Mouse (Mus musculus): Measurements from ENCODE around the gene Nr2f2. TPM values are rescaled to one million over a fixed set of nuclear protein-coding genes. Genes with fewer than 3 reads are reported as not detected.

The Nr2f2 gene
- polyA plus RNA-seq, 1 experiment from 2014 or later, result 12.3 TPM

DNA sequence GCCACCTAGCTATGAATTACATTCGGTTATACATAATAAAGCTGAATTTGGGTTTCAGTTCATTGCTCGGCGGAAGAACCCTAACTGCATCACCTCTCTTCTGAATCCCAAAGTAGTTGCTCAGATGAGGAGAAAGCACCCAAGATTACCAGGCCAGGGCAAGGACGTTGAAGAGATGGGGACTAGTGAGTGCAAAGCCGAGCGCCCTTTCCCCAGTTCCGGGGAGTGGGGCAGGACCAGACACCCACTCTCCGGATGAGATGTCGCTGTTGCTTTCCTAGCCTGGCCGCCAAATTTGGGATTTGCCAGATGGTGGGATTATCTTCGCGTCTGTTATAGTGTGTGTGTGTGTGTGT, 36.4 kb downstream of the Nr2f2 start:
- ATAC-seq (no peak), DNase-seq (peak; percentile 13)
- Histone ChIP-seq H3K4me2 (ENCODE audit: low read depth, low read length) (no peak overlapping the region), H3K27me3 (ENCODE audit: insufficient read depth, low read length) (peaks cover 78% of the 10 kb centered on the region), H3K9ac (replicated peaks) (no peak overlapping the region), H3K27ac (ENCODE audit: low read depth) (no peak overlapping the region), H3K4me1 (ENCODE audit: insufficient read depth) (peaks cover 9% of the 10 kb centered on the region; the same call in 1 of the 2 replicates), H3K36me3 (replicated peaks; ENCODE audit: insufficient read depth, low read length) (no peaks in the 10 kb centered on the region), H3K4me3 (ENCODE audit: low read depth, low read length) (no peak overlapping the region), H3K9me3 (ENCODE audit: low read length) (no peaks in the 10 kb centered on the region)
- TF ChIP-seq EP300 (IDR thresholded peaks at IDR 0.05; ENCODE audit: low read depth) (no peak), CTCF (IDR thresholded peaks at IDR 0.05; ENCODE audit: low read depth) (no peak)
- WGBS (ENCODE audit: insufficient replicate concordance), result 8% methylated on average over 12 of the region's 12 CpGs

GRCm38 (mm10) chr7:70329521-70330206, 36.9 kb downstream of the Nr2f2 start:
- Histone ChIP-seq H3K27me3 (ENCODE audit: insufficient read depth, low read length) (peaks cover 76% of the 10 kb centered on the region), H3K36me3 (replicated peaks; ENCODE audit: insufficient read depth, low read length) (no peaks in the 10 kb centered on the region), H3K9ac (replicated peaks) (no peak overlapping the region), H3K9me3 (ENCODE audit: low read length) (no peaks in the 10 kb centered on the region), H3K4me1 (ENCODE audit: insufficient read depth) (peaks cover 9% of the 10 kb centered on the region; the same call in 1 of the 2 replicates), H3K4me3 (ENCODE audit: low read depth, low read length) (no peak overlapping the region), H3K4me2 (ENCODE audit: low read depth, low read length) (no peak overlapping the region), H3K27ac (ENCODE audit: low read depth) (no peak overlapping the region)
- 16% methylated on average over 19 of the region's 19 CpGs for WGBS (ENCODE audit: insufficient replicate concordance)
- ATAC-seq, result no peak
- DNase-seq, result no peak
- TF ChIP-seq EP300 (IDR thresholded peaks at IDR 0.05; ENCODE audit: low read depth) (no peak), CTCF (IDR thresholded peaks at IDR 0.05; ENCODE audit: low read depth) (no peak)

GRCm38 (mm10) chr7:70329037-70329516, 37.5 kb downstream of the Nr2f2 start:
- H3K4me3 ChIP-seq (ENCODE audit: low read depth, low read length), result no peak overlapping the region
- TF ChIP-seq CTCF (IDR thresholded peaks at IDR 0.05; ENCODE audit: low read depth) (no peak), EP300 (IDR thresholded peaks at IDR 0.05; ENCODE audit: low read depth) (no peak)
- H3K4me1 ChIP-seq (ENCODE audit: insufficient read depth), result 0 out of 2 replicates have a peak, but pooled peaks cover 9% of the 10 kb centered on the region
- DNase-seq (no peak), ATAC-seq (no peak)
- no peak overlapping the region for H3K4me2 ChIP-seq (ENCODE audit: low read depth, low read length)
- no peak overlapping the region for H3K9ac ChIP-seq (replicated peaks)
- no peaks in the 10 kb centered on the region for H3K36me3 ChIP-seq (replicated peaks; ENCODE audit: insufficient read depth, low read length)
- H3K9me3 ChIP-seq (ENCODE audit: low read length), result no peaks in the 10 kb centered on the region
- H3K27ac ChIP-seq (ENCODE audit: low read depth), result no peak overlapping the region
- WGBS (ENCODE audit: insufficient replicate concordance), result 13% methylated on average over 6 of the region's 6 CpGs
- H3K27me3 ChIP-seq (ENCODE audit: insufficient read depth, low read length), result peaks cover 77% of the 10 kb centered on the region

DNA sequence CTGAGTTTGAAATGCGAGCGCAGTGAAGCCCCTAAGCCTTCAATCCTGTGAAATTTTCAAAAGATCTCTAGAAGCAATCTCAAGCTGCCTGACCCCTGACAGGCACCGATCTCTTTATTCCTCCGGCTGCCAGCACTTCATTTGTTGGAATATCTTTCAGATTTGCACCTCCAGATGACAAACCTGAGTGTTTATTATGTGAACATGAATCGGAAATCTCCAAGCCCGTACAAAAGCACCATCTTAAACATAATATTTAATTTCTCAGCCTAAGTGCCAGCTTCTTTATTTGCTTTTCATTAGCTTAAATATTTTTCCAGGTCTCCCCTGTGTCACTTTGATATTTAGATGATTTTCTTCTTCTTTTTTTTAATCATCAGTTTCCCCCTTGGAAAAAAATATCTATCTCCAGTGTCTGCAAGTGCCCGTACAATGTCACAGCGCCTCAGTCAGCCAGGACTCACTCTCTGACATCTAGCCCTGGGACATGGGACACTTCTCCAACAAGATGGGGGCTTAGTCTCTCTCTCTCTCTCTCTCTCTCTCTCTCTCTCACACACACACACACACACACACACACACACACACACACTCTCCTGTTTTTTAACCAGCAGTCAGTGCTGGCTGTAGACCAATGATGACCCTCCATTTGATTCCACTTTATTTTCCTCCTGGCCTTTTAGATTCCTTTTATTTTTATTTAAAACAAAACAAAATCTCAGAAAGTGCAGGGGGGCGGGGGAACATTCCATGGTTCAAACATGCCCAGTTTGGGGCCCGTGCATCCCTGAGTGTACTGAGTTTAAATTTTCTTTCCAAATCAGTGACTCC, 38.1 kb downstream of the Nr2f2 start:
- 0 out of 2 replicates have a peak, but pooled peaks cover 9% of the 10 kb centered on the region for H3K4me1 ChIP-seq (ENCODE audit: insufficient read depth)
- H3K9ac ChIP-seq (replicated peaks), result no peak overlapping the region
- no peaks in the 10 kb centered on the region for H3K36me3 ChIP-seq (replicated peaks; ENCODE audit: insufficient read depth, low read length)
- H3K9me3 ChIP-seq (ENCODE audit: low read length), result no peaks in the 10 kb centered on the region
- 12% methylated on average over 10 of the region's 10 CpGs for WGBS (ENCODE audit: insufficient replicate concordance)
- TF ChIP-seq EP300 (IDR thresholded peaks at IDR 0.05; ENCODE audit: low read depth) (no peak), CTCF (IDR thresholded peaks at IDR 0.05; ENCODE audit: low read depth) (no peak)
- H3K4me2 ChIP-seq (ENCODE audit: low read depth, low read length), result no peak overlapping the region
- H3K4me3 ChIP-seq (ENCODE audit: low read depth, low read length), result no peak overlapping the region
- ATAC-seq, result no peak
- H3K27me3 ChIP-seq (ENCODE audit: insufficient read depth, low read length), result peaks cover 78% of the 10 kb centered on the region
- H3K27ac ChIP-seq (ENCODE audit: low read depth), result no peak overlapping the region
- no peak for DNase-seq

- WGBS (ENCODE audit: insufficient replicate concordance), result 11% methylated on average over 2 of the region's 2 CpGs
- ATAC-seq, result no peak
These were observed 39.3 kb downstream of the Nr2f2 start for GRCm38 (mm10) chr7:70327191-70327590.

More at GRCm38 (mm10) chr7:70327191-70327590, 39.3 kb downstream of the Nr2f2 start:
- Histone ChIP-seq H3K9me3 (ENCODE audit: low read length) (no peaks in the 10 kb centered on the region), H3K9ac (replicated peaks) (no peak overlapping the region), H3K36me3 (replicated peaks; ENCODE audit: insufficient read depth, low read length) (no peaks in the 10 kb centered on the region), H3K4me2 (ENCODE audit: low read depth, low read length) (no peak overlapping the region), H3K4me1 (ENCODE audit: insufficient read depth) (0 out of 2 replicates have a peak, but pooled peaks cover 9% of the 10 kb centered on the region), H3K27me3 (ENCODE audit: insufficient read depth, low read length) (peaks cover 72% of the 10 kb centered on the region), H3K27ac (ENCODE audit: low read depth) (no peak overlapping the region), H3K4me3 (ENCODE audit: low read depth, low read length) (no peak overlapping the region)
- no peak for TF ChIP-seq EP300 (IDR thresholded peaks at IDR 0.05; ENCODE audit: low read depth)
- no peak for TF ChIP-seq CTCF (IDR thresholded peaks at IDR 0.05; ENCODE audit: low read depth)
- DNase-seq, result no peak

Measured in liver, postnatal 0 days (tissue).